8 mouse cellular contexts compared by ENCODE assay signal in genomic region chr10:68104481-68104880, GRCm38 (mm10).
A peak's percentile ranks its signal among the peaks of the same experiment; 100 is the strongest.
DNase-seq lines count a peak whose midpoint lies in the region; ATAC-seq and TF ChIP-seq lines count a peak whose summit lies in the region.

No protein-coding gene starts in this region.

- H3K36me3 ChIP-seq in heart, postnatal 0 days (replicated peaks; ENCODE audit: control insufficient read depth, insufficient read depth, low read length) = peaks cover 24% of the 10 kb centered on the region

- no peak for TF ChIP-seq CTCF in heart, postnatal 0 days (IDR thresholded peaks at IDR 0.05; ENCODE audit: low read depth)

- ATAC-seq in heart, postnatal 0 days (ENCODE audit: insufficient read depth, low read depth) = peak; percentile 28; the same call in 1 of the 2 replicates
- peak; percentile 54 for ATAC-seq in megakaryocyte-erythroid progenitor cell, adult 5-6 weeks (replicated peaks; ENCODE audit: low FRiP score, low TSS enrichment, poor library complexity, severe bottlenecking)

- H3K9ac ChIP-seq in heart, postnatal 0 days (replicated peaks; ENCODE audit: low read depth, low read length) = no peak overlapping the region

- intact Hi-C loops in heart, postnatal 14 days (cut with DNase I) = no loop called here

- no peak overlapping the region for H3K4me2 ChIP-seq in heart, postnatal 0 days (ENCODE audit: low read depth, low read length)

- TF ChIP-seq EP300 in heart, postnatal 0 days (IDR thresholded peaks at IDR 0.05; ENCODE audit: low read depth) = no peak

- no peaks in the 10 kb centered on the region for H3K27me3 ChIP-seq in heart, postnatal 0 days (ENCODE audit: control insufficient read depth, insufficient read depth, low read length)

- H3K4me3 ChIP-seq in heart, postnatal 0 days (ENCODE audit: low read depth, low read length) = no peak overlapping the region

- H3K9me3 ChIP-seq in heart, postnatal 0 days (replicated peaks; ENCODE audit: control insufficient read depth, low read length) = no peaks in the 10 kb centered on the region

- H3K27ac ChIP-seq in heart, postnatal 0 days (ENCODE audit: low read depth) = peak overlapping the region; percentile 68

- WGBS in heart, postnatal 0 days = 0% methylated on average over 2 of the region's 2 CpGs

- peak; percentile 66 to 68 for DNase-seq in heart, adult 18-20 months
- no peak for DNase-seq in heart, postnatal 14 days
- peak; percentile 76 for DNase-seq in adipocyte (ENCODE audit: low spot score)
- DNase-seq in heart, postnatal 0 days (ENCODE audit: low spot score) = no peak
- no peak for DNase-seq in adrenal gland, adult 2 months
- no peak for DNase-seq in adrenal gland, adult 18-20 months (ENCODE audit: low spot score in 2 of 2)
- no peak for DNase-seq in frontal cortex, postnatal 36 days (ENCODE audit: low spot score in 2 of 2)

- peaks cover 38% of the 10 kb centered on the region for H3K4me1 ChIP-seq in heart, postnatal 0 days (ENCODE audit: control insufficient read depth, insufficient read depth)

Comparison
In these comparisons a context has a peak if more than half of its experiments do, and no peak if none do; other contexts are left out.
1. DNase-seq: peak in heart, adult 18-20 months (2 of 2) and adipocyte (single experiment); none in heart, postnatal 14 days (0 of 2), heart, postnatal 0 days (single experiment), adrenal gland, adult 2 months (single experiment), adrenal gland, adult 18-20 months (0 of 2) and frontal cortex, postnatal 36 days (0 of 2).